Mouse (Mus musculus) liver, postnatal 0 days (tissue): ENCODE measurements around the gene Ube2cbp.
A peak's percentile ranks its signal among the peaks of the same experiment; 100 is the strongest.

ENCODE experiments used
- CTCF ChIP-seq: sonication (generic); IDR thresholded peaks from 2 replicates; pipeline ENCODE4 v1.5.1; 2016; ENCODE audit warnings: antibody characterized with exemption, low read depth
- EP300 ChIP-seq: IDR thresholded peaks from 2 replicates; pipeline ENCODE4 v1.6.1; 2016; ENCODE audit warnings: antibody characterized with exemption, low read depth, mild to moderate bottlenecking

GRCm38 (mm10) chr9:86464151-86465105 is at the start of gene Ube2cbp:
- TF ChIP-seq CTCF (peak; percentile 97), EP300 (no peak)
